Mouse (Mus musculus) cortical plate, adult 2 months (tissue): Measurements from ENCODE around the gene Gm47841.

ENCODE experiments used
- CTCF ChIP-seq: fragments of 200-500 bp; IDR thresholded peaks from 2 replicates; pipeline ENCODE4 v1.5.1; 2011; ENCODE audit warnings: mild to moderate bottlenecking, control low read depth, low read length; ENCODE audit not compliant: insufficient read depth; ENCODE audit errors: extremely low read depth
- POLR2A ChIP-seq: fragments of 200-500 bp; IDR thresholded peaks from 2 replicates; pipeline ENCODE4 v1.6.1; 2011; ENCODE audit warnings: mild to moderate bottlenecking, low read length, control low read depth; ENCODE audit not compliant: insufficient read depth; ENCODE audit errors: extremely low read depth

- TF ChIP-seq POLR2A (no peak), CTCF (no peak)
Measured at GRCm38 (mm10) chr15:101075150-101075549, 28.0 kb upstream of the Gm47841 start.
